In the genomic region with DNA sequence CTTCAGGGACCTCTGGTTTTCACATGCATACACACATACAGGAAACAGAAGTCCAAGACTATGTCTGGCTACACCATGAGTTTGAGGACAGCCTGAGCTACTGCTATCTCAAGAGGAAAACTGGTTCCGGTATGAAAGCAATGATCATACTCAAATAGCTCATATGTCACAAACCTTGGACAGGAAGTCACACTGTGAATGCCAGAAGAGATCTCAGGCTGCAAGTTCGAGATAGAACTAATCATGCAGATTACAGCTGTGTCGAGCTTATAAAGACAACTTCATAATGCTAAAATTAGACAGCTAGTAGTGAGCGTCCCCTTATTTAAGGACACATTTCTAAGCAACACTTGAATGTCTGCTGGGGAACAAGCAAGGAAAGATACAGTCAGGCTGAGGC, we compare ENCODE assay signal across 19 mouse cellular contexts. TPM values are rescaled to one million over a fixed set of nuclear protein-coding genes. Genes with fewer than 3 reads are reported as not detected.
DNase-seq lines count a peak whose midpoint lies in the region; ATAC-seq lines count a peak whose summit lies in the region.
"Had no signal": no experiment of that assay in that cellular context is flagged by ENCODE, and none has a peak within 500 bp of the region (broad histone marks: within the 10 kb centered on the region; RNA-seq: fewer than 3 reads in every experiment).

No protein-coding gene starts in this region.

- 0 out of 2 replicates have a peak overlapping the region, but pooled peaks have one; percentile 5 for H3K9ac ChIP-seq in heart, embryonic 11.5 days (ENCODE audit: low read depth, low read length)
- no peak overlapping the region for H3K9ac ChIP-seq in liver, embryonic 16.5 days (ENCODE audit: low read depth, low read length)
- H3K9ac ChIP-seq: forebrain, embryonic 15.5 days; hindbrain, embryonic 14.5 days; lung, embryonic 14.5 days; neural tube, embryonic 13.5 days had no signal

- H3K27ac ChIP-seq in heart, embryonic 11.5 days (ENCODE audit: low read depth, low read length) = peak overlapping the region; percentile 68
- peak overlapping the region; percentile 64; the same call in 1 of the 2 replicates for H3K27ac ChIP-seq in liver, embryonic 16.5 days (ENCODE audit: low read length)
- H3K27ac ChIP-seq: forebrain, embryonic 15.5 days; hindbrain, embryonic 14.5 days; neural tube, embryonic 13.5 days had no signal

- ATAC-seq in heart, embryonic 11.5 days (replicated peaks; ENCODE audit: insufficient number of reproducible peaks, low FRiP score, low TSS enrichment) = no peak
- ATAC-seq in common myeloid progenitor, adult 5-6 weeks (replicated peaks; ENCODE audit: low read depth, poor library complexity, severe bottlenecking) = peak; percentile 70
- peak; percentile 17; the same call in 1 of the 2 replicates for ATAC-seq in liver, embryonic 16.5 days (ENCODE audit: low read depth)
- ATAC-seq: CD4-positive, CD25-positive, alpha-beta regulatory T cell, adult 4 months; forebrain, embryonic 15.5 days had no signal

- peaks cover 19% of the 10 kb centered on the region for H3K4me1 ChIP-seq in heart, embryonic 11.5 days (ENCODE audit: control insufficient read depth, insufficient read depth, low read length)
- peaks cover 20% of the 10 kb centered on the region for H3K4me1 ChIP-seq in liver, embryonic 16.5 days (ENCODE audit: control insufficient read depth, low read depth, low read length)
- H3K4me1 ChIP-seq: forebrain, embryonic 15.5 days; neural tube, embryonic 13.5 days had no signal

- DNase-seq in heart, postnatal 4 days = no peak
- peak; percentile 56 for DNase-seq in A20 (ENCODE audit: low read depth, low spot score)
- DNase-seq in adrenal gland, postnatal 4 days (ENCODE audit: low spot score in 2 of 2) = no peak
- DNase-seq in urinary bladder, postnatal 10 days (ENCODE audit: low spot score) = no peak
- no peak for DNase-seq in neural tube, embryonic 10.5 days (ENCODE audit: extremely low spot score, low spot score)
- DNase-seq: adrenal gland, adult 2 months; gastrocnemius, postnatal 10 days; kidney, adult 2 months; lung, embryonic 14.5 days; midbrain, embryonic 14.5 days; retina, postnatal 1 day; thymus, postnatal 36 days had no signal

- no peaks in the 10 kb centered on the region for H3K9me3 ChIP-seq in heart, embryonic 11.5 days (replicated peaks; ENCODE audit: control insufficient read depth, low read length)
- H3K9me3 ChIP-seq in liver, embryonic 16.5 days (replicated peaks; ENCODE audit: control insufficient read depth, low read length) = no peaks in the 10 kb centered on the region
- H3K9me3 ChIP-seq: forebrain, embryonic 15.5 days; neural tube, embryonic 13.5 days had no signal

- no peak overlapping the region for H3K4me2 ChIP-seq in heart, embryonic 11.5 days
- no peak overlapping the region for H3K4me2 ChIP-seq in liver, embryonic 16.5 days (ENCODE audit: low read depth, low read length)
- H3K4me2 ChIP-seq: forebrain, embryonic 15.5 days; hindbrain, embryonic 14.5 days; lung, embryonic 14.5 days; neural tube, embryonic 13.5 days had no signal

- H3K27me3 ChIP-seq in heart, embryonic 11.5 days (ENCODE audit: control insufficient read depth, insufficient read depth, low read length) = no peaks in the 10 kb centered on the region
- H3K27me3 ChIP-seq in liver, embryonic 16.5 days (ENCODE audit: control insufficient read depth, insufficient read depth, low read depth, low read length) = no peaks in the 10 kb centered on the region
- H3K27me3 ChIP-seq: forebrain, embryonic 15.5 days; neural tube, embryonic 13.5 days had no signal

- no peaks in the 10 kb centered on the region for H3K36me3 ChIP-seq in heart, embryonic 11.5 days (ENCODE audit: control insufficient read depth, insufficient read depth, low read length)
- H3K36me3 ChIP-seq in liver, embryonic 16.5 days (ENCODE audit: control insufficient read depth, insufficient read depth) = no peaks in the 10 kb centered on the region
- H3K36me3 ChIP-seq: forebrain, embryonic 15.5 days had no signal

- no peak overlapping the region for H3K4me3 ChIP-seq in heart, embryonic 11.5 days (ENCODE audit: low read depth, low read length)
- H3K4me3 ChIP-seq in liver, embryonic 16.5 days (ENCODE audit: low read depth, low read length) = no peak overlapping the region
- H3K4me3 ChIP-seq: forebrain, embryonic 15.5 days; neural tube, embryonic 13.5 days had no signal

- WGBS in heart, embryonic 11.5 days (ENCODE audit: insufficient replicate concordance) = 21% methylated on average over 4 of the region's 4 CpGs
- WGBS in liver, embryonic 16.5 days (ENCODE audit: insufficient replicate concordance) = 15% methylated on average over 4 of the region's 4 CpGs

RNA-seq across cellular contexts. Expression of gene Gm43552, which starts 12.1 kb away (rescaled TPM):
- polyA plus RNA-seq in heart, embryonic 11.5 days (2014; fragmentation: Nextera tagmentation; extraction: Ambion mirVana) = not detected in 2 replicates
- 1 to 10 TPM in 1 of 2 experiments, not detected in 1; 3.5 TPM for total RNA-seq in heart, postnatal 4 days (2021)
- not detected in 2 replicates for total RNA-seq in common myeloid progenitor, adult 5-6 weeks (2017)
- polyA plus RNA-seq in liver, embryonic 16.5 days (2015; fragmentation: Nextera tagmentation; extraction: Ambion mirVana) = not detected in 2 replicates
- not detected for total RNA-seq in adrenal gland, postnatal 4 days (2021)
- polyA plus RNA-seq: CD4-positive, CD25-positive, alpha-beta regulatory T cell, adult 4 months; forebrain, embryonic 15.5 days; hindbrain, embryonic 14.5 days; kidney, adult 2 months; lung, embryonic 14.5 days; neural tube, embryonic 13.5 days had no signal

RNA-seq across cellular contexts. Expression of gene Ugdh, which starts 44.8 kb away (rescaled TPM):
- 91.0 and 94.9 TPM in 2 replicates for polyA plus RNA-seq in heart, embryonic 11.5 days (2014; fragmentation: Nextera tagmentation; extraction: Ambion mirVana)
- 10 to 100 TPM; 41.4 to 45.2 TPM for total RNA-seq in heart, postnatal 4 days (2021)
- 36.8 and 41.7 TPM in 2 replicates for total RNA-seq in common myeloid progenitor, adult 5-6 weeks (2017)
- 26.8 and 31.8 TPM in 2 replicates for polyA plus RNA-seq in liver, embryonic 16.5 days (2015; fragmentation: Nextera tagmentation; extraction: Ambion mirVana)
- 10 to 100 TPM; 70.8 to 71.5 TPM for total RNA-seq in adrenal gland, postnatal 4 days (2021)

RNA-seq across cellular contexts. Expression of gene Smim14, which starts 56.5 kb away (rescaled TPM):
- 92.0 and 108 TPM in 2 replicates for polyA plus RNA-seq in heart, embryonic 11.5 days (2014; fragmentation: Nextera tagmentation; extraction: Ambion mirVana)
- total RNA-seq in heart, postnatal 4 days (2021) = 10 to 100 TPM; 89.6 to 89.9 TPM
- total RNA-seq in common myeloid progenitor, adult 5-6 weeks (2017) = 76.0 and 83.0 TPM in 2 replicates
- polyA plus RNA-seq in liver, embryonic 16.5 days (2015; fragmentation: Nextera tagmentation; extraction: Ambion mirVana) = 52.8 and 57.8 TPM in 2 replicates
- total RNA-seq in adrenal gland, postnatal 4 days (2021) = 100 to 1,000 TPM; 115 to 117 TPM

RNA-seq across cellular contexts. Expression of gene Ube2k, which starts 56.5 kb away (rescaled TPM):
- 114 and 120 TPM in 2 replicates for polyA plus RNA-seq in heart, embryonic 11.5 days (2014; fragmentation: Nextera tagmentation; extraction: Ambion mirVana)
- 10 to 100 TPM; 84.6 to 87.0 TPM for total RNA-seq in heart, postnatal 4 days (2021)
- 48.2 and 49.6 TPM in 2 replicates for total RNA-seq in common myeloid progenitor, adult 5-6 weeks (2017)
- polyA plus RNA-seq in liver, embryonic 16.5 days (2015; fragmentation: Nextera tagmentation; extraction: Ambion mirVana) = 64.6 and 68.9 TPM in 2 replicates
- total RNA-seq in adrenal gland, postnatal 4 days (2021) = 10 to 100 TPM; 84.9 to 85.8 TPM
